Mouse (Mus musculus) layer of hippocampus, adult 2 months (tissue): Measurements from ENCODE around the gene Map2k5. TPM values are rescaled to one million over a fixed set of nuclear protein-coding genes. Genes with fewer than 3 reads are reported as not detected.

Source experiments
- DNase-seq, 2 experiments: peaks; one replicate each; pipeline ENCODE4 v3.0.0; 2022; ENCODE audit warnings: low spot score in 2 of 2
- H3K27ac ChIP-seq: fragments of 200-600 bp; 2 replicates; pipeline ENCODE4 v1.8.1; 2022
- H3K4me3 ChIP-seq: fragments of 200-600 bp; 2 replicates; pipeline ENCODE4 v1.8.1; 2022; ENCODE audit warnings: mild to moderate bottlenecking
- CTCF ChIP-seq: fragments of 200-600 bp; conservative IDR thresholded peaks from 2 replicates; pipeline ENCODE4 v1.8.1; 2022; ENCODE audit warnings: antibody characterized with exemption, mild to moderate bottlenecking, moderate library complexity
- total RNA-seq, 2 experiments: library from RNA; stranded (reverse); gene quantifications; 2 replicates each; pipeline ENCODE4 v1.2.3; 2021

Gene Map2k5
- total RNA-seq, 2 experiments from 2014 or later: 33.2 to 36.1 TPM

DNA sequence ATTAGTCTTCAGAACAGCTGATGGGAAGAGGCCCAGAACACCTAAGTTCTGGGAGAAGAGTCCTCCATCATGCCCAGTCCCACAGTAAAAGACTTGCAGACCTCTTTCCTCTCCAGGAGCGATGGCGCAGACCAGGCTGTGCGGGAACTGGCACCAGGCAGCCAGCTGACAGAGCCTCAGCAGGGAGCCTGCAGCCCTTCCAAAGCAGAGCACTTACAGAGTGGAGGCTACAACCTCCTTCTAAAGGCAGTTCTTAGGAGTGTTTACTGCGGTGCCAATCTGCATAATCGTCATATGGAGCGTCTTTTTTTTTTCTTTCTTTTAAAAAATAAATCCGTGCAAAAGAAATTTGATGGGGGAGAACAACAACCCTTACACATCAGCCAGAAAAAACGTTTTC is 5.2 kb downstream of the Map2k5 start:
- Histone ChIP-seq H3K27ac (no peak overlapping the region), H3K4me3 (no peak overlapping the region)
- no peak for TF ChIP-seq CTCF
- DNase-seq: no peak

DNA sequence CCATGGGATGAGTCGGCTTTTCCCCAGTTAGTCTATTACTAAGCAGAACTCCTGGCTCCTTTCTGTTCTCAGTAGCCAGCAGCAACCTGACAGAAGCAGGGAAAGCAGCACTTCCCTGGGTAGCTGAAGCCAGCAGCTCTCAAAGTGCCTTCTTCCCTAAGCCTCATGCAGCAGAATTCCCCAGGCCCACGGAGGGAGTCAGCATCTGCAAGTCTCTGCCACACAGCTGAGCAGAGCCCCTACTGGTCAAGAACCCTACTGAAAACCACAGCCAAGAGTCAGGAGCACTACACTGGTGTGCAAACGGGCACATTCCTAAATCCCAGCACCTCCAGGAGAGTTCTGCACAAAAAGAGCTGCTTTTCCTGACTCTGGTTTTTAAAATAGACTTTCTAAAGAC is 17.3 kb downstream of the Map2k5 start:
- no peak overlapping the region for H3K27ac ChIP-seq
- H3K4me3 ChIP-seq: no peak overlapping the region
- peak; percentile 58 for TF ChIP-seq CTCF
- no peak for DNase-seq

- H3K4me3 ChIP-seq: no peak overlapping the region
These were observed 18.7 kb downstream of the Map2k5 start for GRCm38 (mm10) chr9:63359016-63359415.

GRCm38 (mm10) chr9:63356721-63357120 is 21.0 kb downstream of the Map2k5 start:
- Histone ChIP-seq H3K27ac (peak overlapping the region; percentile 41; the same call in 1 of the 2 replicates), H3K4me3 (no peak overlapping the region)
- no peak for DNase-seq
- no peak for TF ChIP-seq CTCF

More at GRCm38 (mm10) chr9:63359016-63359415, 18.7 kb downstream of the Map2k5 start:
- DNase-seq: no peak
- TF ChIP-seq CTCF: no peak
- no peak overlapping the region for H3K27ac ChIP-seq

DNA sequence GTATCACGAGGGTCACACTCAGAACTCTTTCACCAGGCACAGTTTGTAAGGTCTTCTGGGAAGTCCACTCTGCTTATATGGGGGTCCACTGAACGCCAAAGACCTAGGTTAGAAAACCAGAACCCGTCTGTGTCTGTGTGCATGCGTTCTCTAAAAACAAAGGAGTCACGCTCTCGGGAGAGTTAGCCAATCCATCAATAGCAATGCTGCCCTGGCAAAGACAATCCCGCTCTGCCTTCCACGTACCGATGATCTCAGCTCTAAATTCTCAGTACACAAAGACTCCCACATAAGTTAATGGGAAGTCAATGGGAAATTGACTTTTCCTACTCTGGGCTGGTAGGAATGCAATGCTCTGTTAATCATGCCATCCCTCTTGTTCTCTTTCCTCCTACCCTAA is 21.4 kb downstream of the Map2k5 start:
- no peak for DNase-seq
- Histone ChIP-seq H3K4me3 (no peak overlapping the region), H3K27ac (peak overlapping the region; percentile 41)
- TF ChIP-seq CTCF: no peak

DNA sequence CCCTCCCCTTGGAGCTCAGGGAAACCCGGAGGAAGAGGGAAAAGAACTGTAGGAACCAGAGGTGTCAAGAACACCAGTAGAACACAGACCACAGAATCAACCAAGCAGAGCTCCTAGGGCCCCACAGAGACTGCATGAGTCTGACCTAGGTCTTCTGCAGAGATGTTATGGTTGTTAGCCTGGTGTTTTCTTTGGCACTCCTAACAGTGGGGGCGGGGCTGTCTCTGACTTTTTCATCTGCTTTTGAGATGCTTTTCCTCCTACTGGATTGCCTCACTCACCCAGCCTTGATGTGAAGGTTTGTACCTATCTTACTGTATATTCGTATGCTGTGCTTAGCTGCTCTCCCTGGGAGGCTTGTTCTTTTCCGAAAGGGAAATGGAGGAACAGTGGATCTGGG is 23.5 kb downstream of the Map2k5 start:
- H3K27ac ChIP-seq: no peak overlapping the region
- no peak overlapping the region for H3K4me3 ChIP-seq
- no peak for DNase-seq
- TF ChIP-seq CTCF: no peak

DNA sequence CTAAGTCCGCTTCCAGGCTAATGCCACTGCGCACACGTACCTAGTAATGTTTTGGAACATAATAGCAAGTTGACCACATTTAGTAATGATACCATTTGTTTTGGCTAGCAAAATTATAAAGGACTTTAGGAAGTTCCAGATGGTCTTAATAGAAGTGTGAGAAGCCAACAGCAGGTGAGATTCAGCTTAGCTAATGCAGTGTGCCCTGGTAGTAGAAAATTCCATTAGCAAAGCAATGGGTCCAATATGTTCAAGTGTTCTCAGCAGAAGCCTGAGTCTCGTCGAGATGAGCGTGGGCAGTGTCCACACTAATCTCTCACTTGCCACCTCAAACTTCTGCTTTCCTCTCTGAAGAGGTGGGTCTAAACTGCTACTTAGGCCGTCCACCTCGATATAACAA is 27.7 kb downstream of the Map2k5 start:
- DNase-seq: no peak
- Histone ChIP-seq H3K4me3 (no peak overlapping the region), H3K27ac (no peak overlapping the region)
- TF ChIP-seq CTCF: no peak

- Histone ChIP-seq H3K27ac (no peak overlapping the region), H3K4me3 (no peak overlapping the region)
- TF ChIP-seq CTCF: no peak
- no peak for DNase-seq
These were observed 28.5 kb downstream of the Map2k5 start for GRCm38 (mm10) chr9:63349241-63349640.

DNA sequence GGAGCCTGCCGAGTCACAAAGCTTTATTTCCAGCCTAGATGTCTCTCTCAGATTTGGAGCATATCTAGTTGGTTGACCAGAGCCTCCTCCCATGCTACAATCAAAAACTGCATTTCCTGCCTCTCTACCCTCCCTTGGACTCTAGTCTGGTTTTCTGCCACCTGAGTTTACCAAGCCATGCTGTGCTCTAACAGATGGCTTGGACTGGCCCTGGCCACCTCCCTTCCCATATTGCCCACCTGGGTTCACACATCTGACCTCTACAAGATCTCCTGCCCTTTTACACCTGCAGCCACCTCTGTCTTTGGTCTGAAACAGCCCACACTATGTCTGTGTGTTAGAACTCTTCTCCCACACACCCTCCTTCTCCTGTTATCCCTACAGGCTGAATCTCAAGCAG is 29.6 kb downstream of the Map2k5 start:
- TF ChIP-seq CTCF: no peak
- DNase-seq: no peak
- Histone ChIP-seq H3K4me3 (no peak overlapping the region), H3K27ac (no peak overlapping the region)

- Histone ChIP-seq H3K4me3 (no peak overlapping the region), H3K27ac (no peak overlapping the region)
- no peak for DNase-seq
- TF ChIP-seq CTCF: no peak
These were observed 31.7 kb downstream of the Map2k5 start for GRCm38 (mm10) chr9:63346029-63346428.

DNA sequence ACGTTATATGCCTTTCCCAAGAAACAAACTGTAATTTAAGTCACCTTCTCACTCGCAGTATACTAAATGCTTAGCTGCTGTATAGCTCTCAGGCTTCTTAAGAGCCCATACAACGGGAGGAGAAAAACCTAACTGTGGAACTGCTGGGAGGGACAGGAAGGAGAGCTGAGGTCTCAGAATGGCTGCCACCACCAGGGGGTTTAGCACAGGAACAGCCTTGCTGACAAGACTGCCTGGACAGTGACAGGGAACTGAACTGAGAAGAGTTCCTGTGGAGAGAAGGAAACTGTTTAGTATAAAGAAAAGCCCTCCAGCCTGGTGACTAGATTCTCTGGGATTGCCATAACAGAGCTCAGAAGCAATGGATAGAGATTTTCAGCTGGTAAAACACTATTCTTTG is 35.9 kb downstream of the Map2k5 start:
- H3K4me3 ChIP-seq: no peak overlapping the region
- DNase-seq: no peak
- no peak overlapping the region for H3K27ac ChIP-seq
- peak; percentile 43 for TF ChIP-seq CTCF

DNA sequence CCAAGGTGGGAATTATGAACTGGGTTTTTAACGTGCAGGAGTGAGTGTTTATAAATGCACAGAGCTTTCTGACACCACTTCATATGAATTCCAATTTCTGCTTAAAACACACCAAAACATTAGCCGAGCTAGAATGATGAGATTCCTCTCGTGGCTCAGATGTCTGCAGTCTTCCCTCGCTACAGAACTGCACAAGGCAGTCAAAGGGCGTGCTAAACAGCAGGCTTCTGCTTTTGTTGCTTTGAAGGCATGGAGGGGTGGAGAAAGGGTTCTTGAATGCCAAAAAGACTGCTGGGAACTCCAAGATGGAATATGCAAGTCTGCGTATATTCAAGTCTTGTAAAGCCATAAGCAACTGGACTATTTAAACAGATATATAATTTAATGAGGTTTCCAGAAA is 38.4 kb downstream of the Map2k5 start:
- DNase-seq: no peak

GRCm38 (mm10) chr9:63338716-63339115 is 39.0 kb downstream of the Map2k5 start:
- TF ChIP-seq CTCF: no peak
- no peak for DNase-seq
- Histone ChIP-seq H3K27ac (no peak overlapping the region), H3K4me3 (no peak overlapping the region)

More for the DNA sequence above, 38.4 kb downstream of the Map2k5 start:
- H3K4me3 ChIP-seq: no peak overlapping the region
- no peak for TF ChIP-seq CTCF
- no peak overlapping the region for H3K27ac ChIP-seq

DNA sequence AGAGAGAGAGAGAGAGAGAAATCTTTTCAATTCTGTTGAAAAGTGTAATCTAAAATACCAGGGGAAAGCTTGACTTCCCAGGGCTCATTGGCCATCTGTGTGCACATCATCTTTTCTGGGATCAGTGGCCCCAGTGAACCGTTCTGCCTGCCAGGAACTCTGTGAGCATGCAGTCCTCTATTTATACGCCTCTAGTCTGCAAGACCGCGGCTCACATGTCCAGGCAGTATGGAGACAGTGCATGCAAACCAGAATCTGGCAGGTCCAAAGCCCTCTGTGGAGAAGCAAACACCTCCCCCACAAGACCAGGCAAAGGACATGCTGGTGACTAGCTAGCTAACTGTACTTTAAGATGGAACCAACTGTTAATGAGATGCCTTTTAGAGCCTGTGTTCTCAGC is 41.9 kb downstream of the Map2k5 start:
- H3K4me3 ChIP-seq: no peak overlapping the region
- H3K27ac ChIP-seq: no peak overlapping the region
- no peak for TF ChIP-seq CTCF
- DNase-seq: no peak

- H3K4me3 ChIP-seq: no peak overlapping the region
- no peak for DNase-seq
- no peak overlapping the region for H3K27ac ChIP-seq
- peak; percentile 64 for TF ChIP-seq CTCF
These were observed 44.6 kb downstream of the Map2k5 start for GRCm38 (mm10) chr9:63333074-63333473.

GRCm38 (mm10) chr9:63331246-63331645 is 46.5 kb downstream of the Map2k5 start:
- no peak for DNase-seq
- Histone ChIP-seq H3K27ac (no peak overlapping the region), H3K4me3 (no peak overlapping the region)
- TF ChIP-seq CTCF: peak; percentile 45
